Mouse (Mus musculus): ENCODE measurements around the gene Gm17654.
"Not testable (repeated sequence)": the region's sequence is repeated elsewhere in the genome, so short reads cannot be mapped to it uniquely, and the experiment has no call there.

Gene Gm17654

GRCm38 (mm10) chr14:43579046-43579445 lies at the start of gene Gm17654:
TSS of gene Gm17654 (minus strand) at chr14:43579146.
- not testable (repeated sequence) for DNase-seq (ENCODE audit: low read depth)

GRCm38 (mm10) chr14:43607913-43608312 lies 29.0 kb upstream of the Gm17654 start, which contains the start of gene Gm10375:
TSS of gene Gm10375 (minus strand) at chr14:43608013.
- DNase-seq (ENCODE audit: low read depth): not testable (repeated sequence)

GRCm38 (mm10) chr14:43577969-43578368 lies 977 bp downstream of the Gm17654 start:
- not testable (repeated sequence) for DNase-seq (ENCODE audit: low read depth)

GRCm38 (mm10) chr14:43552271-43552670 lies 26.7 kb downstream of the Gm17654 start:
- DNase-seq (ENCODE audit: low read depth): not testable (repeated sequence)

- not testable (repeated sequence) for DNase-seq (ENCODE audit: low read depth)
Measured at GRCm38 (mm10) chr14:43546281-43546680, 32.7 kb downstream of the Gm17654 start.

- not testable (repeated sequence) for DNase-seq (ENCODE audit: low read depth)
Measured at GRCm38 (mm10) chr14:43543276-43543675, 35.7 kb downstream of the Gm17654 start, which contains the start of gene Gm5799. TSS of gene Gm5799 (plus strand) at chr14:43543576.

- DNase-seq (ENCODE audit: low read depth): not testable (repeated sequence)
Measured at GRCm38 (mm10) chr14:43538144-43538543, 40.8 kb downstream of the Gm17654 start.

GRCm38 (mm10) chr14:43532387-43532786 lies 46.6 kb downstream of the Gm17654 start:
- not testable (repeated sequence) for DNase-seq (ENCODE audit: low read depth)

GRCm38 (mm10) chr14:43532011-43532383 lies 46.9 kb downstream of the Gm17654 start:
- DNase-seq (ENCODE audit: low read depth): not testable (repeated sequence)

GRCm38 (mm10) chr14:43531052-43532010 lies 47.6 kb downstream of the Gm17654 start:
- DNase-seq (ENCODE audit: low read depth): not testable (repeated sequence)
